Mouse (Mus musculus): Measurements from ENCODE around the gene Rapgef4.
A peak's percentile ranks its signal among the peaks of the same experiment; 100 is the strongest.

The Rapgef4 gene

DNA sequence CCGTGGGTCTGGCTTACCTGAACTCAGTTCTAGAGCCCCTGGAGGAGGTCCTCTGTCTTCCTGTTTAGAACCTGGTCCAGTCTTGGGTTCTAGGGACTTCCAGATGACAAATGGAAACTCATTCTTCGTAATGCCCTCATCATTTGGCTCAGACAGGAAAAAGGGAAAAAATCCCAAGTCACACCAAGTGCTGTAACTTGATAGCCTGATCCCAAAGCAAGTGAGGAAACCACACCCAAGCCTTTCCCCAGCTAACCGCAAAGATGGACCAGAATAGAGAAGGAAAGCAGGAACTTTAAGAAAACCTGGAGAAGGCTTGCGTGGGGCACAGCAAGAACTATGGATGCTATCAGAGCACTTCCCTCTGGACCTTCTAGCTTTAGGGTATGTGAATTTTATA lies 167.6 kb downstream of the Rapgef4 start:
- DNase-seq (ENCODE audit: low read depth, low spot score) = no peak

DNA sequence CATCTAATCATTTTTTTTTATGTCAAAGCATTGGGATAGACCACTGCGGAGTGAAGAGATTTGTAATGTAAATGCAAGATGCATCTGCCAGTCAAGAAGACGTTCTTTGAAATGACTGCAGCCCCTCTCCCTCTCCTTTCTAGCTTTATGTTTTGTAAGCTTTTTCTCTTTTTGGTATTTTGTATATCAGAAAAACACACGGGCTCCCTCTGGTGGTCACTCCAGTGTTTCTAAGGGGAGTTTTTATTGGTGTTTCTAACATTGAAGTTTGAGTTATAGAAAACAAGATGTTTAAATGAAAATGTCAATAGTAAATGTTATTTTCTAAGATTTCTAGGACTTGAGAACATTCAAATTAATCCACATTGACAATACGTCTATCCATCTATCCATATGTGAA lies 168.0 kb downstream of the Rapgef4 start:
- DNase-seq (ENCODE audit: low read depth, low spot score) = peak; percentile 62

DNA sequence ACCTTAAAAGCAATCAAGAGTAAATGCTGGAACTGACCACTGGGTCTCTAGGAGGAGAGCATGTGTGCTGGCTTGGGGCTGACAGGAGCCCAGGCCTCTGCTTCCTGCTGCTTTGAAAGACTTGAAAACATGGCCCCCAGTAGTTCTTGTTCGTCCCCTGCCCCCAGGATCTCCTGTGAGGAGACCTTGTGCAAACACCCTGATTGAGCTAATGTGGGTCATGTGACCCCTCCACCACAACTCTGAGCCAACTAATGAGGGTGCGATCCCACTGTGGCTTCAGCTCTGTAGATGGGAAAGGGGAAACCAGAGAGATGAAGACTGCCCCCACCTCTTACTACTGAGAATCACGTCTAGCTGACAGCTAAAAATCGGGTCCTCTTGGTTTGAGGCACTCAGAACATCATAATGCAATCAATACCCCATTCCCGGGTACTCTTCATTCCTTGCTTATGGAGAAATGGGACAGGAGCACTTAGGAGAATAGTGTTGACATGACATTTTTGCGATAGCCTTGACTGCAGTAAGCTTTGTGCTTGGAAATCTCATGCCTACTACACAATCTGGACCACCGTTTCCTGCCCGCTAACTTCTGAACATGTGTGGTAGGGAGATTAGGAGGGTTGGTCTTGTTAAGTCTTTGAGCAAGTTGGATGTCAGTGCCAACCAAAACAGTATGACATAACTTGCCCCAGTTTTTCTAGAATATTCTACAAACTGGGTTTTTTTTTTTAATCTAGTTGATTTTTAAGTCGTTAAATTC lies 170.9 kb downstream of the Rapgef4 start:
- no peak for DNase-seq (ENCODE audit: low read depth, low spot score)

DNA sequence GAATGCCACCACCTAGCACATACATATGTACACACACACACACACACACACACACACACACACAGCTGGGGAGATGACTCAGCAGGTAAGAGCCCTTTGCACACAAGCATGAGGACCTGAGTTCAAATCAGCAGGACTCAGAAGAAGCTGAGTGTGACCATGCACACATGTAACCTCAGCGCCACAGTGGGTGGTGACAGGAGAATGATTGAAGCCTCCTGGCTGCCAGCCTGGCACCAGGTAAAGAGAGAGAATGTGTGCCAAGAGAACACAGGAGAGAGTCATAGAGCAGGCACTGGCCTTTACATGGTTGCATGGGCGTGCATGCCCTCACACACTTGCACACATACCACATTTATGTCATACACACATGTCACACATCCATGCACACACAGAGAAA lies 171.7 kb downstream of the Rapgef4 start:
- DNase-seq (ENCODE audit: low read depth, low spot score) = no peak

DNA sequence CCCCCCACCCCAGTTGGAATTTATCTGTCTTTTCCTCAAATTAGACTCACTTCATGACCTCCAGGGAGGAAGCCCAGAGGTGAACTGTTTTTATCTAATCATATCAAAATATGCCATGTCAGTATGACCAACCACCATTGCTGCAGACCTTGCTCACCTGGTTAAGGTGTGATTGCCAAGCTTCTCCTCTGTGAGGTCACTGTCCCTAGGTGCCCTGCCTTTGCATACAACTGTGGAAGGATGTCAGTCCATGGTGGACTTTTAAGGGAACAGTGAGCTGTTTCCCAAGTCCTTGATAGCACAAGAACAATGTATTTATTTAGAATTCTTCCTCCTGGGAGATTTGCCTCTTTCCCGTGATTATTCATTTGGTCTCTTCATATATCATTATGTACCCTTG lies 172.8 kb downstream of the Rapgef4 start:
- no peak for DNase-seq (ENCODE audit: low read depth, low spot score)

DNA sequence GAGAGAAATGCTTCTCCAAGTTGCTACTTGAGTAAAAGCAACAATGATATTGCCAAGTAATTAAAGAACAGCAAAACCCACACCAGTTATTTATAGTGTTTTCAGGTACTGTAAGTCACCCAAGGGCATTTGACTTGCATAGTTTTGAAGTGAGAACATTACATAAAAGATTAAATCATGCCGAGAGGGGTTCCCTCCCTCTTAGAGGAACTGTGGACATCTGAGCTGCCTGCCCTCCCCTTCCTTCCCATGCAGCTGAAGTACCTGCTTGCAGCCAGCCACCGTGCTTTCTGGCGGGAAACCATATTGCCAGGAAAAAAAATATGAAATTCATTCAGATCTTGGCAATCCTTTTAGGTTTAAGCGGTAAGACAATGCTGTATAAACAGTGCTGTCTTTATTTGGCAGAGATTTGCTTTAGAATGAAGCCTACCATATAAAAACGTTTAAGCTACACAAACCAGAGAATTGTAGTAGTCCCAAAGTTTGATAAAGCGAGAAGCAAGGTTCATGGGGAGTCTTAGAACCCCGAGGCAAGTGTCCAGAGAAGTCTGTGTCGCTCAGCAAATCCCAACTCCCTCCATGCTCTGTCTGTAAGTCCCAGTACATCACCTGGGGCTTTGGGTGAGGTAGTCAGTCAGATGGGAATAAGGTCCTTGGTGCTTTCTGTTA lies 174.2 kb downstream of the Rapgef4 start:
- no peak for DNase-seq (ENCODE audit: low read depth, low spot score)

DNA sequence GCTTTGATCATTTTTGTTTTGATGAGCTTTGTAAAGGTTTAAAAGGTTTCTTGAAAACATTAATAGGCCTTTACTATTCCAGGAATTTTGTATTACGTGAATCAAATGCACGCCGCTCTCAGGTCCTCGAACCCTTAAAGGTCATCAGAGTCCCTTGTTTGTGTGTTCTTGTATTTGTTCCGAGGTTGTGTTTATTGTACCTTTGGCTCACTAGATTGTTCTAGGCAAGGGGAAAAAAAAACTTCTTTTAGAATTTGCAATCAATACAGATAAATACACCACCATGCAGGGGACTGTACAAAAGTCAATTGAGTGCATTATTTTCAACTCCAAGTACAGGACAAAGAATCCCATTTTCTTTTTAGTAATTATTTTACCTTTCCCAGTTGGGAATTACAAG lies 175.4 kb downstream of the Rapgef4 start:
- no peak for DNase-seq (ENCODE audit: low read depth, low spot score)

DNA sequence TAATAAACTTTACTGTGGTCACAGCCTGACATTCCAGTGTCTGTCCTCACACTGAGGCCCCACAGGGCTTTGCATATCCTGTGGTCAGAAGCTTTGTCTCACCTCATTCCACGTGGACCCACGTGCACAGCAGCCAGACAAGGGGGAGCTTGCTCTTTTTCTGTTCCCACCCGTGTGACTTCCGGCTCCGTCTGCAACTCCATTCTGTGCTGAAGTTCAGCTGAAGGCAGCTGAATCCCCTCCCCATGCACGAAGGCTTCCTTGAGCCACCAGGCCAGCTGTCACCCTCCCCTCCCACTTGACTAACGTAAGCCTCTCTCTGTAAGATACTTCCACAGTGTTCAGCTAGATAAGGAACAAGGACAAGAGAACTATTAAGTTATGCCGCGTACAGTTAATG lies 176.5 kb downstream of the Rapgef4 start:
- no peak for DNase-seq (ENCODE audit: low read depth, low spot score)

DNA sequence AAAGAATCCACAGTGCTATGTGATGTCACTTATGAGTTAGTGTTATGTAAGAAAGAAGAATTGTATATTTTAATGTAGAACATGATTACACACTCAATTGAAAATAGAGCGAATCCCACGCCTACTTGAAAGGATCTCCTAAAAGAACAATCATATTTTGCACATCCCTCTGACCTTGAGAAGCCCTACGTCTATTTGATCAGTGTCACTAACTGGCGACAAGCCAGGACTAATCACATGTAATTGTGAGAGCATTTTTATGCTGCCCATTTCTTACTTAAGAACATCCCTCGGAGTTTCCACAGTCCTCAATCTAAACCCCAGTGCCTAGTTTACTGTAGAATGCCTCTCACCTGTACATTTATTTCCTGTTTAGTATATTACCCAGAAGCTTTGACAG lies 177.0 kb downstream of the Rapgef4 start:
- DNase-seq (ENCODE audit: low read depth, low spot score) = no peak

DNA sequence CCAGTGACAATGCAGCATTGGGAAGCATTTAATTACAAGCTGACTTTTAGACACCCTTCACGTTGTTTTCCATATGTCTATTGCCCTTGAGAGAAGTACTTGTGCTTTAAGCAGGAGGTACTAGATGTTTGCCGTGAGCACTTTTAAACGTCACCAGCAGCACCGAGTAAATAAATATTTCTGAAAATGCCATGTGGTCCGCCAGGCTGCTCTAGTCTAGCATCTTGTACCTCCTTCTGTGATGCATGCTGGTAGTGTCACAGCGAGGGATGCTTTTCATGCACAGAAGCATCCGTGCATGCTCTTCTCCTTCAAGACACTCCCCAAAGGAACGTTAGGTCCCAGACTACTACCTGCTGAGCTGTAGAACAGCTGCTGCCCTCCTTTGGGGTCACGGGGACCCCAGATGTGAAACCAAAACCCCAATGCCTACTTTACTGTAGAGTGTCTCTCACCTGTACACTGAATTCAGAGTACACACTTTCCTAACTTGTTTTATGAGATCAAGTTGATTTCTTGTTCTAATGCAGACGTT lies 177.7 kb downstream of the Rapgef4 start:
- no peak for DNase-seq (ENCODE audit: low read depth, low spot score)

DNA sequence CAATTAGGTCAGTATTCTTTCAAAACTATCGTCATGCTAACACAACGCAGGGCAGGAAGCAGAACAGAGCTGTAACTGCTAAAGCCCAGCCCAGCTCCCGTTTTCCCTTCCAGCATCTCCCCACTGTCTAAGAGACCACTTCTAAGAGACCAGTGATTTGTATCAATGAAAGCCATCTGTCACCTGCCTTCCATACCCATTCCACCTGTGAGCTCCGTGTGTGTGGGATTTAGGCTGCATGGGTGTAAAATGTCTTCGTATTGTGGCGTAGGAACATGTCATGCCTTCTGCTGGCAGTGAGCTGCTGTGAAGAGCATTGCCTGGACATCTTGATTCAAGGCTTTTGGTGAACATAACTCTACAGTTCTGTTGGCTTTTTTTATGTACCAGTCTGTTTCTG lies 178.2 kb downstream of the Rapgef4 start:
- DNase-seq (ENCODE audit: low read depth, low spot score) = no peak

DNA sequence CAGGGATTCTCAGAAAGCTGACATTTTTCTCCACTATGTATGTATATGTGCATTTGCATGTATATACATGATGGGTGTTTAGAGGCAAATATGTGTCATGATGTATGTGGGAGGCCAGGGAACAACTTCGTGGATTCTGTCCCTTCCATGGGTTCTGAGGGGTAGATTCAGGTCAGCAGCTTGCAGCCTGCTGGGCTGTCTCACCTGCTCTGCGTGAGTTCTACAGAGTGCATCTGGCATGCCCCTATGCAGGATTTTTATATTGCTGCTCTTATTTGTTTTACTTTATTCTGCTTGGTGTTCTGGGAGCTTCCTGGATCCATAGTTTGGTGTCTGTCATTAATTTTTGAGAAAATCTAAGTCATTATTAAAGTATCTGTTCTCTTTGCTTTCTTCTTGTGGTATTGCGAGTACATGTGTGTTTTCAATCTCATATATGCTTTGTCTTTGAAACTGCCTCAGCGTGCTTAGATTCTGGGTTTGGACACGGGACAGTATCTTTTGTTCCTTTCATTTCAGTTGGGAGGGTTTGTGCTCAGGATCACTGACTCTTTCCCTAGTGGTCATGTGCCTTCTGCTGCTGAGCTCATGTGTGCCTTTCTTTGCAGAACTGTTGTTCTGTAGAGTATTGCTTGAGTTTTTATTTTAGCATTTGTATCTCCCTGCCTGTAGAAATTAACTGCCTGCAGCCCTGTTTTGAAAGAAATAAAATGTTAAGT lies 184.3 kb downstream of the Rapgef4 start:
- no peak for DNase-seq (ENCODE audit: low read depth, low spot score)

DNA sequence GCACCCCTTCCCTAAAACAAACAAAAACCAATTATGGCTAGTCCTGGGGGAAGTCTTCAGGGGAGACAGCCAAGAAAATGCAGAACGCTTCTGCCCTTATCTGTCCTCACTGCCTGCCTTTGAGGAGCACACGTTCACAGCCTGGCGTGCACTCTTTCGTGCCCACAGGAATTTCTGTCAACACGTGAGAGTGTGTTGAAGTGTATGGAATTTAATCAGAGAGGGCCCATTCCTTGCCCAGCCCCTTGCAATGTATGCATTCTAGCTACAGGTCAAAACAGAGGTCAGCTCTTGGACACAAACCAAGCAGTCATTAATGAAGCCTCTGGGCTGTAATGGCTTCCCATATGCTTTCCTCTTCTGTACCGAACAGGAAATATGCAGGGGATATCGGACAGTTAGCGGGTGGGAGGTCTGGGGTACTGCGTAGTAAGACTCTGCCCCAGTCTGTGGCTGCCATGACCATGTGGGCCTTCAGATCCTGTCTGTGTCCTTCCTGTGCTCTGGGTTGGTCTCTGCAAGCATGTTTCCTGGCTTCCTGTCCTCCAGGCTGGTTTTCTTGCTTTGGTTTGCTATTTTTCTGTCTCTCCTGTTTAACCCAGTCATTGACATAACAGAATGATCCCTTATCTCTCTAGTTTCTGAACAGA lies 188.5 kb downstream of the Rapgef4 start:
- peak; percentile 43 for DNase-seq (ENCODE audit: low read depth, low spot score)

DNA sequence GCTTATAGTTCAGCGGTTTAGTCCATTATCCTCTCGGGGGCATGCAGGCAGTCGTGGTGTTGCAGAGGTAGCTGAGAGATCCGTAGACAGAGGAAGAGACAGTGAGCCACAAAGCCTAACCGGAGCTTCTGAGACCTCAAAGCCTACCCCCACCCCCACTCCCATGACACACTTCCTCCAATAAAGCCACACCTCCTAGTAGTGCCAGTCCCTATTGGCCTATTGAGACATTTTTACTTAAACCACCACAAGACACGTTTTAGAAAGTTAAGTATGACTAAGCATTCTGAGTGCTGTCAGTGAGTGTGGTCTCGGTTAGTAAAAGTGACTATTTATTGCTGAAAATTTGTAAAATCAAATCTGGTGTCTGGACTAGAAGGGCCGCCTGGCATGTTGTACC lies 189.5 kb downstream of the Rapgef4 start:
- DNase-seq (ENCODE audit: low read depth, low spot score) = no peak

DNA sequence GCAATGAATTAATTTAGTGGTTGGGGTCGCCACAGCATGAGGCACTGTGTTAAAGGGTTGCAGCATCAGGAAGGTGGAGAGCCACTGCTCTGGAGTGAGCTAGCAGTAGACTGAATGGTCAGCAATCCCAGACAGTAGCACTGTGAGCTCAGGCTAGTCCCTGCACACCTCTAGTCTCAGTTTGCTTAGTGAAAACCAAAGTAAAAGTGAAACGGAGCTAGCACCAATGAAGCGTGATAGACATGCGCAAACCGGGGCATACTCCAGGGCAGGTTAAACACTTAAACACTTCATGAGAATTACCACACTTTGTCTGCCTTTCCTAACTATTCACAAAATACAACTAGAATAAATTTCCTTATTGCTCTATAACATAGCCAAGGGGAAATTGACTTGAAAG lies 190.2 kb downstream of the Rapgef4 start:
- DNase-seq (ENCODE audit: low read depth, low spot score) = no peak

DNA sequence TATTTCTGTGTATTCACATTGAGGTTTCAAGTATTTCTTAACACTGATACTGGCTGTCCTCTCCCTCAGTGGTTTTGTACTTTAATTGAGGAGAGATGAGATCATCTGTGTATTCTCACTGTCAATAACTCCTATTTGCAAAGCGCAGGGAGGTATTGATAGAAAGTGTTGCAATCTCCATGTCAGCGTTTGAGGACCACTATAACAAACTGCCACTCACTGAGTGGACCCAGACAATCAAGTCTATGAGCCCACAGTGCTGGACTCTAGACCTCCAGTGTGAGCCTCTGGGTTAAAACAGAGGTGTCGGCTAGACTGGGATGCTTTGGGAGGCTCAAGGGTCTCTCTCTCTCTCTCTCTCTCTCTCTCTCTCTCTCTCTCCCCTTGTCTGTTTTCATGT lies 192.0 kb downstream of the Rapgef4 start:
- DNase-seq (ENCODE audit: low read depth, low spot score) = no peak

DNA sequence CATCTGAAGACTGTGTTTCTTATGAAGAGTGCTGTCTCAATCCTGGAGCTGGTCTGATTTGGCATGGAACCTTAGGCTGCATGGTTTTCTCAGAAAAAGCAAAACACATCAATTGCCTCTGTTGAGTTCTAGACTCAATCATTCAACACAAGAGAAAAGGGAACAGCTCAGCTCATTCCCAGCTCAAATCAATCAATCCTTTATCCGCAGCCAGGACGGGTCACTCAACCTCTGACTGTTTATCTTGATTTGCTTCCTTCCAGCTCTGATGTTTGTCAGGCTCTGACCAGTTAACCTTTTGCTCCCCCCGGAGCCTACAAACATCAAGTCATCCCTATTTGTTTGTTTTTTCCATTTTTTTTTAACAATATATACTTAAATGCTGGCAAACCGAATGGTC lies 192.8 kb downstream of the Rapgef4 start:
- no peak for DNase-seq (ENCODE audit: low read depth, low spot score)

DNA sequence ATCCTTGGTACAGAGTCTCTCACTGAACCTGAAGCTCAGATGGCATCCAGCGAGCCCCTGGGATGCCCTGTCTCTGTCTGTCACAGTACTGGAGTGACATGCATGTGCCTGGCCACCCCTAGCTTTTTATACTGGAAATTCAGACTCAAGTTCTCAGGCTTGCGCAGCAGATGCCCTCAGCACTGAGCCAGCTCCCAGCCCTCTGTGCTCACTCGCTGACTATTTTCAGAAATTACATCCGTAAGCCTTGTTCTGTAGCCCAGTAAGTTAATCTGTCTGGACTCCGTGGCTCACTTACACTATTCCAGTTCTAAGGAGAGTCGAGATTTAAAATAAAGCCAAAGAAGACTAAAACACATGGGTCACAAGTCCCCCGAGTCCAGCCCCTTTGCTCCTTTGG lies 194.5 kb downstream of the Rapgef4 start:
- DNase-seq (ENCODE audit: low read depth, low spot score) = no peak

DNA sequence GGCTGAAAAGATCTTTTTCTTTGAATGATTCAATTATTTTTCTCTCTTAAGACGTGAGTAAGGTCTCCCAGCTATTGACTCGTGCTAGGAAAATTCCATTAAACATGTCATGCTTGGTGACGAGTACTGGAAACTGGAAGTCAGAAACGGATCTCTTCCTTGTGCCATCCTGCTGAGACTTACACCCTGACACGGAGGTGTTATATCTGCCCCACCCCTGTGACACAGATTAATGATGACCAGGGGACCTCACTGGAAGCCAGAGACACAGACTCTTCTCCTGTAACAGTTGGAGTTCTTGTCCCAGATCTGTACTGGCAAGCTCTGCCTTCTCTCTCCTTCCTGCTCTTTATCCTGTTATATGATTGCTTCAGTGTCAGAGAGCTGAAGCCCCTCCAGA lies 194.9 kb downstream of the Rapgef4 start:
- no peak for DNase-seq (ENCODE audit: low read depth, low spot score)

DNA sequence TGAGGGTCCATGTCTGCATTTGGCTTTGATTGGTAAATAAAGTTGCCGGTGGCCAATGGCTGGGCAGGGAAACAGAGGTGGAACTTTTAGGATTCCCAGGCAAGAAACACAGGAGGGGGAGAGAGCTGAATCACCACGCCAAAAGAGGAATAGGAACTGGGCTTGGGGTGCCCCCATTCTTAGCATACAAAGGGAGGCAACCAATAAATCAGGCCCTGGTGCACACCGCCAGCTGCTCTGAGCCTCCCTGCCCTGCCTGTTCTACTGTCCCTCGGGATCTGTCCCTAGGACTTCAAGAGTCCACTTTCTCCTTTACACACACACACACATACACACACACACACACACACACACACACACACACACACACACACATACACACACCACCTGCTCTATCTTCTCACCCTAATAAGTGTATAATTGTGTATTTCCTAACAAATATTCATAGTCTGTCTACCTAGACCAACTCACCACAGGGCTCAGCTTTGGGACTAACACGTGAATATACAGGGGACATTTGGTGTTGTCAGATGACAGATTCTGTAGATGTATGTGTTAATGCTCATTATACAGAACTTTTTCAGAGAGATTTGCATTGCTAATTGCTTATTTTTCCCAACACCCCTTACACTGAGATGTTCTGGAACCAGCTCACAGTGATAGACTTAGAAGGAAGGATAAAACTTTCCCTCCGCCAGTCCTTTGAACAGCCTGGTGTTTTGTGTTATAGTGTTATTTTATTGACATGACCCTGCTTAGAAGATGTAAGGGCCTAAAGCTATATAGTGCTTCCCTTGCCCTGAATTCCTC lies 196.4 kb downstream of the Rapgef4 start:
- DNase-seq (ENCODE audit: low read depth, low spot score) = peak; percentile 42

DNA sequence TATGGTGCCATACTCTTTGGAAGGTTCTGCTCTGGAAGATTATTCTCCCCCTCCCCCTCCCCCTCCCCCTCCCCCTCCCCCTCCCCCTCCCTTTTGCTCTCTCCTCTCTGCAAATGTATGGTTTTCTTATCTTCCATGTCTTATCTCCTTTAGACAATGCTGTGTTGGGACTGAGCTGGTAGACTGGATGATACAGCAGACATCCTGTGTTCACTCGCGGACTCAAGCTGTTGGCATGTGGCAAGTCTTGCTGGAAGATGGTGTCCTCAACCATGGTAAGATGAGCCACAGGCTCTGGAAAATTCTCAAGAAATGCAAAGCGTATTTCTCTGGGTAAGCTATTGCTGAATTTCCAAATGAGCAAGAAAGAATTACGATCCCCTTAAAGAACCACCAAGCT lies 197.0 kb downstream of the Rapgef4 start:
- DNase-seq (ENCODE audit: low read depth, low spot score) = no peak

Data from mesoderm, embryonic 11.5 days (tissue).